Mouse (Mus musculus) layer of hippocampus, adult 9-11 months (tissue): ENCODE measurements around the gene Cox20.
"Not testable (repeated sequence)": the region's sequence is repeated elsewhere in the genome, so short reads cannot be mapped to it uniquely, and the experiment has no call there.

Experiments
- DNase-seq: peaks from one replicate; pipeline ENCODE4 v3.0.0; 2022

Cox20 gene

GRCm38 (mm10) chr1:178318389-178319184, at the start of gene Cox20:
Cox20 (plus strand) TSS chr1:178319130.
- peak; percentile 94 for DNase-seq

- DNase-seq = no peak
Measured at GRCm38 (mm10) chr1:178270635-178271034, 48.3 kb upstream of the Cox20 start.

GRCm38 (mm10) chr1:178275174-178275730, 43.7 kb upstream of the Cox20 start:
- DNase-seq = no peak

GRCm38 (mm10) chr1:178275738-178276053, 43.2 kb upstream of the Cox20 start:
- DNase-seq = no peak

- DNase-seq = peak; percentile 68
Measured at GRCm38 (mm10) chr1:178276054-178276911, 42.6 kb upstream of the Cox20 start.

- not testable (repeated sequence) for DNase-seq
Measured at GRCm38 (mm10) chr1:178283314-178283713, 35.6 kb upstream of the Cox20 start.

GRCm38 (mm10) chr1:178283946-178284720, 34.8 kb upstream of the Cox20 start:
- no peak for DNase-seq

- no peak for DNase-seq
Measured at GRCm38 (mm10) chr1:178287601-178288176, 31.2 kb upstream of the Cox20 start.

GRCm38 (mm10) chr1:178291716-178292115, 27.2 kb upstream of the Cox20 start:
- DNase-seq = no peak

- DNase-seq = no peak
Measured at GRCm38 (mm10) chr1:178294051-178294450, 24.9 kb upstream of the Cox20 start.

- not testable (repeated sequence) for DNase-seq
Measured at GRCm38 (mm10) chr1:178301261-178301660, 17.7 kb upstream of the Cox20 start.

GRCm38 (mm10) chr1:178303425-178303824, 15.5 kb upstream of the Cox20 start:
- peak; percentile 61 for DNase-seq

- DNase-seq = no peak
Measured at GRCm38 (mm10) chr1:178309487-178309886, 9.4 kb upstream of the Cox20 start.

GRCm38 (mm10) chr1:178310128-178310527, 8.8 kb upstream of the Cox20 start:
- DNase-seq = no peak

- no peak for DNase-seq
Measured at GRCm38 (mm10) chr1:178313039-178313597, 5.8 kb upstream of the Cox20 start.

GRCm38 (mm10) chr1:178314236-178314635, 4.7 kb upstream of the Cox20 start:
- no peak for DNase-seq

GRCm38 (mm10) chr1:178317275-178318001, 1.5 kb upstream of the Cox20 start:
- DNase-seq = no peak

- peak; percentile 91 for DNase-seq
Measured at GRCm38 (mm10) chr1:178318002-178318388, 935 bp upstream of the Cox20 start.

GRCm38 (mm10) chr1:178319295-178320037, 536 bp downstream of the Cox20 start:
- peak; percentile 33 for DNase-seq

- DNase-seq = no peak
Measured at GRCm38 (mm10) chr1:178320038-178320722, 1.2 kb downstream of the Cox20 start.
